Mouse (Mus musculus) mouse embryonic stem cell (cell line): Measurements from ENCODE around the gene Cmip.

Source experiments
- in situ Hi-C, 2 experiments: fragments of 300-500 bp; cut with MboI; formaldehyde crosslinking; loops; 1 replicate in 1 of 2; 3 replicates in 1 of 2; pipeline ENCODE4 v1.14.3; 2019 to 2020; ENCODE audit warnings: low sequenced_read_pairs in 2 of 2, low pct_unique_long_range_greater_than_20kb in 1 of 2, mixed read lengths in 1 of 2; ENCODE audit not compliant: unreplicated experiment in 1 of 2

Gene Cmip

GRCm38 (mm10) chr8:117284768-117285484 is 28.1 kb downstream of the Cmip start:
- in situ Hi-C loops: no loop called here

GRCm38 (mm10) chr8:117287966-117288365 is 31.1 kb downstream of the Cmip start:
- in situ Hi-C loops: no loop called here

- in situ Hi-C loops: no loop called here
Measured at GRCm38 (mm10) chr8:117289016-117289415, 32.2 kb downstream of the Cmip start.

GRCm38 (mm10) chr8:117290506-117290905 is 33.6 kb downstream of the Cmip start:
- in situ Hi-C loops: no loop called here

DNA sequence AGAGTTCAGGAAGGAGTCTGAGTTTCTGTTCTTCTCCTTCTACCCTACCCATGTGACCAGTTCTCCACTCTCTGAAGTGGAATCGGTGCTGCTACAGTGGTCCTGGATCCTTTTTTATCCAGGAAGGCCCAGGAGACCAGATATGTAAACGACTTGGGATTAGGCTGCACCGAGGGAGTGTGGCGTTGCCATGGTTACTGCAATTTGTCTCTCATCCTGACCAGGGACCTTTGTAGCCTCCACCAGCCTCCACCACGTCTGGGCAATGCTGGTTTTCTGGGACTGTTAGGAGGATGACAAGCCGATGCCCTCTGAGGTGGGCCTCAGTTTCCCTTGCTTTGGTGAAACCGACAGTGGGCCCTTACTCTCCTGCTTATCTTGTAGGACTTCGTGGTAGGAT is 35.4 kb downstream of the Cmip start:
- in situ Hi-C loops: no loop called here

DNA sequence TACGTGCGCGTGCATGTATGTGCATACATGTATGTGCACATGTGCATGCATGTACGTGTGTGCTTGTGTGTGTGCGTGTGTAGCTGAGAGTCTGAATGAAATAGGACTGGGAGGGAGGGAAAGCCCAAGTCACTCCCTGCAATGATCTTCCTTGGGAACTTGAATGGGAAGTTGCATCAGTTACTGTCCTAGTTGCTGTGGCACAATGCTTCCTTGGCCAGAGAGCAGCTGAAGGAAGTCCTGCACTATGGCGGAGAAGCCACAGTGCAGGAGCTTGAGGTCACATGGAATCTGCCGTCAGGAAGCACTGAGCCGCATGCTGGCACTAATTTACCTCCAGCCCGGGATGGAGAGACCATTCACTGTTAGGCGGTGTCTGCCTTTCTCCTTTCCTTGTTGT is 37.9 kb downstream of the Cmip start:
- in situ Hi-C loops: no loop called here

DNA sequence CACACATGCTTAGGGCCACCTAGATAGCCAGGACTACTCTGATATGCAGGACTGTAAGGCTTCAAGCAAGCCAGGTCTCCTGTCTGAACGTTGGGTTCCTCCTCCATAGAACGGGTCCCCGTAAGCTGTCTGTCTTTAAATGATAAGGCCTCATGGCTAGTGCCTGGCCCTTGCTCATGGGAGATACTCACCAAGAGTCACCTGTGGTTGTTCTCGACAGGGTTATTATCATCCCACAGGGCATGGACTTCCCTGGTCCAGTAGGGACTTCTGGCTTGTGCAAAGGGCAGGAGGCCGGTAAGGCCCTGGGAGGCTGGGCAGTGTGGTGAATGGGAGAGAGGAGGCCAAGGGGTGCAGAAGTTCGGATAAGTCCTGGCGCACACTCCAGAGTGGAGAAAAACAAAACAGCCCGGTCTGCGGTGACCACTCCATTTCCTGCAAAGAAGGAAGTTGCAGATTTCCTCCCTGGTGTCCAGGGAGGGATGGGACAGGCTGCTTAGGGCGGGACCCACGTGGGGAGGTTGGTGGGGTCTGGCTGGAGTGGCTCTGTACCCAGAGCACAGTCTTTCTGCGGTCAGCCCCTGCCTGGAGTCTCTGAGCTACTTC is 41.2 kb downstream of the Cmip start:
- in situ Hi-C loops: no loop called here

DNA sequence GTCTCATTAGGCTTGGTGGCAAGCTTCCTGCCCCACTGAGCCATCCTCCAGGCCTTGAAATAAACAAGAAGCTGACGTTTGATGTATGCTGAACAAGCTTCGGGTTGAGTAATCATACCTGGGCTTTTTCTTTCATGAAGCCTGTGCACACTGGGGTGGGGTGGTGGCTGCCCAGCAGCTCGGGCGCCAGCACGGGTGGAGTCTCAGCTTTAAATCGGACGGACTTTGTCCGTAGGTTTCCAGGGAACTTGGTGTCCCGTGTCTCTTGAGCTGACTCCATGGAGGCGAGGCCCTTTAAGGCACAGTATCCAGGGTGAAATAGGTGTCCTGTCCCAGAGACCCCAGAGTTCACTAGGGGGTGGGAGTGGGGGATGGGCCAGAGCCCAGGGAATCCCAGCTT is 42.3 kb downstream of the Cmip start:
- in situ Hi-C loops: no loop called here

DNA sequence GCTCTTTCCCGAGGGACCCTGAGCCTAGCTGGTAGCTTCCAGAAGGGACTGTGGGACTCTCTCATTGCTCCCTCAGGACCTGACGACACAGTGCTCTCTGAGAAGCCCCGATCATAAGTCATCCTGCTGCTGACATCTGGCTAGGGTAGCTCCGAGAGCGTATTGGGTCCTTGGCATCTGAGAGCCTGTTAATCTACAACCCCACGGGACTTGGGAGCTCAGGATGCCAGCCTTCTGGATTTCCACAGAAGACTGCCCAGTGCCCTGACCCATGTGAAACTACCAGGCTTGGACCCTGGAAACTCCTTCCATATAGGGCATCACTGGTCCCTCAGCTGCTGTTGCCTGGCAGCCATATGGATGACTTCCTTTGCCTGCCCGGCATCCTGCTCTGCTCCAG is 43.3 kb downstream of the Cmip start:
- in situ Hi-C loops: no loop called here

- in situ Hi-C loops: no loop called here
Measured at GRCm38 (mm10) chr8:117301457-117302041, 44.7 kb downstream of the Cmip start.

GRCm38 (mm10) chr8:117302072-117302471 is 45.2 kb downstream of the Cmip start:
- in situ Hi-C loops: no loop called here

GRCm38 (mm10) chr8:117303666-117304065 is 46.8 kb downstream of the Cmip start:
- in situ Hi-C loops: no loop called here

DNA sequence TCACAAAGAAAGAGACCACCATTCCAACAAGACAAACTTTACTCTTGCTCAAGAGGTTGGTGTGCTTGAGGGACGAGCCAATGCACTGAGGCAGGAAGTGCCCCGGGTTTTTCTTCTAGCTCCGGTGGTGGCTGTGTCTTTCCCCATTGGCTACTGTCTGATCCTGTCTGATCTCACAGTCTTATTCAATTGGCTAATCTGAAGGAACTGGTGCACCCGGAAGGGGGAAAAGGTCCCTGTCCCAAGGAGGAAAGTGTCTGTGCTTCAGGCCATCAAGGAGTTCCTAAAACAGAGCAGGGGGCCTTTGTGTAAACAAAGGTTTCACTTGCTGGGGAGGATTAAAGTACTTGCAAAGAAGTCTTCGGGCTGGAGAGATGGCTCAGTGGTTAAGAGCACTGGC is 48.5 kb downstream of the Cmip start:
- in situ Hi-C loops: no loop called here

DNA sequence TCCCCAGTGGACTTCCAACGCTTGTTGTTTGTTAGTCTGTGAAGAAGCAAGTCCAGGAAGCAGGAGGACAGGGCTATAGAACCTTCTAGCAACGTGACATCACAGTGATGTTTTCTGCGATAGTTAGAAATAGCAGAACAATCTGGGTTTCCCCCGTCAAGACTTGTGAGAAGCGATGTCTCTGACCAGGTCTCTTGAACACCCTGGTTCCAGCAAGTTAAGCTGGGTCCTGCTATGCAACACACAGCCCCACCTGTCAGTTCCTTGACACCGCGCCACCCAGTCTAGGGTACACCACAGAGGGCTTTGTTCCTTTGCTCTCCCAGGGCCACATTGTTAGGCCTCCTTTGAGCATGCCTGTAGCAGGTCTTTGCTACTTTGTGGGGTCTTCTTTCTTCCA is 49.9 kb downstream of the Cmip start:
- in situ Hi-C loops: no loop called here

GRCm38 (mm10) chr8:117307221-117307620 is 50.4 kb downstream of the Cmip start:
- in situ Hi-C loops: no loop called here

DNA sequence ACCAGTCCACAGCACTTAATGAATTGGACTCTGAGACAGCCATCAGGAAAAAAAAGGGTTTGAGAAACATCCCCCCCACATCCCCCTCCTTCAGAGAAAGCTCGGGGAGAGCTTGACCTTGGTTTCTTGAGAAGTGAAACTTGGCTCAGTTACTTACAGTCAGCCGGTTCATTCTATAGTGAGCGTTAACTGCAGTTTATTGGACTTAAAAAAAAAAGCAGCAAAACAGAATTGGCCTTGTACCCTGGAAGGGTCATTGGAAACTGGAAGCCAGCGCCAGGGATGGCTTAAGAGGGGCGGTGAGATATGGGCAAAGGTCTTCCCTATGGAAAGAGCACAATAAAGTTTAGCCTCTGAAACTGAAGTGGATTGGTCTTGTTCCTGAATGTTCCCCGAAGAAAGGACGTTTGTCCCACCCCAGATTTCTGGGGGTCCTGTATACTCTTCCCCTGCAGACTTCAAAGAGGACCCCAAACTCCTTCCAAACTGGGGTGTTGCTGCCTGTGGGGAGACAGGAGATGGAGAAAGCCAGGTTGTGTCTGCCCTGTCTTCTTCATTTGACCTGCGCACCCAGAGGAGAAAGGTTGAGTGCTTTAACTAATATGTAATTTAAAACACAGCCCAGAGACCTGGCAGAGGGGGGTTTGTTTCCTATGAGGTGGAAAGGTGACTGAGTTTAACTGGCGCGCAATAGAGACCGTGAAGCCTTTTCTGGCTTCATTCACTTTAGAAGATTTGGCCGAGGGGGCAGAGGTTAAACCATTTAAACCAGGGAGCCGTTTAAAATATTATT is 51.6 kb downstream of the Cmip start:
- in situ Hi-C loops: no loop called here

GRCm38 (mm10) chr8:117309653-117310274 is 52.9 kb downstream of the Cmip start:
- in situ Hi-C loops: no loop called here

DNA sequence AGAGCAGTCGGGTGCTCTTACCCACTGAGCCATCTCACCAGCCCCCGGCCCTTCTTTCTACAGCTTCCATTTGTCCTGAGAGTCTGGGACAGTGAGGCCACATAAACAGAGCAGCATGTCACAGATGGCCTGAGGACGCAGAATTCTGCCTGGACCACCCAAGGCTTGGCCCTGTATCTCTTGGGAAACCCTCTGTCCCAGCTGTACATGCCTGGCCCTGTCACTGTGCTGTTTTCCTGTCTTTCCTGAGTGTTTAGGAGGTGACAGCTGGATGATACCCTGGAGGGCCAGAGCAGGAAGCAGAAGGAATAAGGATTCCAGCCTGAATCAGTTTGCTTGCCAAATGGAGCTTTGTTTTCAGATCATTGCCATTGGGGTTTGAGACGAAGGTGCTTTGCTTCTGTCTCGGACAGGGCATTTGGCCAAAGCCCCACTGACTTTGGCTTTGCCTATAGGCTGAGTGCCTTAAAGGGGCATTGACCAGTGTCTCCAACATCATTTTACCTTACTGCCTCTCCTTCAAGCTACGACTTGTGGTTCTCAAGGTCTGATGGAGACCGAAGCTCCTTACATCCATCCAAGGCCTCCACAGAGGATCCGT is 54.2 kb downstream of the Cmip start:
- in situ Hi-C loops: no loop called here
